Mouse (Mus musculus) embryonic facial prominence, embryonic 15.5 days (tissue): ENCODE measurements around the gene Apc2. TPM values are rescaled to one million over a fixed set of nuclear protein-coding genes. Genes with fewer than 3 reads are reported as not detected.
"Not testable (repeated sequence)": the region's sequence is repeated elsewhere in the genome, so short reads cannot be mapped to it uniquely, and the experiment has no call there.

ENCODE experiments used
- ATAC-seq: fragments of 200-750 bp; cut with Nextera tagmentation; 2 replicates; pipeline ENCODE4 v1.8.0; 2017; ENCODE audit warnings: low read depth, moderate TSS enrichment; ENCODE audit not compliant: insufficient number of reproducible peaks, low FRiP score, low TSS enrichment
- H3K27ac ChIP-seq: fragments of 300-500 bp; sonication (generic); replicated peaks from 2 replicates; pipeline ENCODE4 v1.5.1; 2015; ENCODE audit warnings: mild to moderate bottlenecking, inconsistent platforms
- H3K27me3 ChIP-seq: fragments of 300-500 bp; sonication (generic); 2 replicates; pipeline ENCODE4 v1.6.1; 2015; ENCODE audit warnings: inconsistent platforms
- H3K36me3 ChIP-seq: fragments of 300-500 bp; sonication (generic); 2 replicates; pipeline ENCODE4 v1.6.1; 2015; ENCODE audit warnings: mild to moderate bottlenecking, inconsistent platforms
- H3K4me1 ChIP-seq: fragments of 300-500 bp; sonication (generic); 2 replicates; pipeline ENCODE4 v1.6.1; 2015; ENCODE audit warnings: inconsistent platforms
- H3K4me2 ChIP-seq: fragments of 300-500 bp; sonication (generic); replicated peaks from 2 replicates; pipeline ENCODE4 v1.6.1; 2015; ENCODE audit warnings: mild to moderate bottlenecking, inconsistent platforms
- H3K4me3 ChIP-seq: fragments of 300-500 bp; sonication (generic); replicated peaks from 2 replicates; pipeline ENCODE4 v1.5.1; 2015; ENCODE audit warnings: mild to moderate bottlenecking, inconsistent platforms
- H3K9ac ChIP-seq: fragments of 300-500 bp; sonication (generic); 2 replicates; pipeline ENCODE4 v1.6.1; 2015; ENCODE audit warnings: inconsistent platforms
- H3K9me3 ChIP-seq: fragments of 300-500 bp; sonication (generic); replicated peaks from 2 replicates; pipeline ENCODE4 v1.6.1; 2016; ENCODE audit warnings: inconsistent platforms
- whole genome bisulfite sequencing: fragments of 180-500 bp; shearing (Covaris S2); methylation state at CpG from one replicate; pipeline ENCODE4 v1.1.7; 2015; 5-methylcytosine and 5-hydroxymethylcytosine counted together
- polyA plus RNA-seq: library from polyadenylated mRNA; unstranded; fragments of >200 nt; fragmentation: Nextera tagmentation; extraction: Ambion mirVana; gene quantifications from 2 replicates; pipeline ENCODE4 v1.2.1, GENCODE M21; 2015

Gene Apc2
- 3.4 and 5.4 TPM in 2 replicates for polyA plus RNA-seq

GRCm38 (mm10) chr10:80295618-80296425, at the start of gene Apc2:
Gene Apc2, plus strand, starts transcription at chr10:80295977.
- Histone ChIP-seq H3K9me3 (no peaks in the 10 kb centered on the region), H3K36me3 (peaks cover 17% of the 10 kb centered on the region), H3K27me3 (peaks cover 41% of the 10 kb centered on the region), H3K4me3 (peak within 1 kb of the TSS; percentile 48), H3K4me2 (peak within 1 kb of the TSS; percentile 82), H3K4me1 (peaks cover 46% of the 10 kb centered on the region), H3K9ac (0 out of 2 replicates have a peak within 1 kb of the TSS, but pooled peaks have one; percentile 45), H3K27ac (peak within 1 kb of the TSS; percentile 71)
- ATAC-seq: peak; percentile 50
- under 1% methylated on average over 26 of the region's 26 CpGs for WGBS

GRCm38 (mm10) chr10:80247849-80248248, 47.9 kb upstream of the Apc2 start:
- Histone ChIP-seq H3K9me3 (no peaks in the 10 kb centered on the region), H3K4me2 (no peak overlapping the region), H3K4me1 (peaks cover 33% of the 10 kb centered on the region), H3K27me3 (no peaks in the 10 kb centered on the region), H3K4me3 (no peak overlapping the region), H3K9ac (no peak overlapping the region), H3K27ac (no peak overlapping the region), H3K36me3 (peaks cover 23% of the 10 kb centered on the region)
- no peak for ATAC-seq
- whole genome bisulfite sequencing: 38% methylated on average over 6 of the region's 6 CpGs

DNA sequence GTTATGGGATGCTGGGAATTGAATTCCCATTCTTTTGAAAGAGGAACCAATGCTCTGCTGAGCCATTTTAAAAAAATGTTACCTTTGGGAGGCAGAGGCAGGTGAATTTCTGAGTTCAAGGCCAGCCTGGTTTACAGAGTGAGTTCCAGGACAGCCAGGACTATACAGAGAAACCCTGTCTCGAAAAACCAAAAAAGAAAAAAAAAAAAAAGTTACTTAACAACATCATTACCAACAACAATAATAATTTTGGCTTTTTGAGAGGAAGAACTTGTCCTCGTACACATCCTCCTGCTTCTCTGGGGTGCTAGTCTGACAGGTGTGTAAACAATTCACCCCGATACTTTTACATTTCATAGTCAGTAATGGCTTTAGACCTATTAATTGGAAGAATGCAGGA, 47.3 kb upstream of the Apc2 start:
- not testable (repeated sequence) for H3K27ac ChIP-seq, H3K9me3 ChIP-seq, ATAC-seq, H3K9ac ChIP-seq, H3K27me3 ChIP-seq
- peaks cover 33% of the 10 kb centered on the region for H3K4me1 ChIP-seq
- peak overlapping the region; percentile 90 for H3K4me2 ChIP-seq
- peak overlapping the region; percentile 77 for H3K4me3 ChIP-seq
- H3K36me3 ChIP-seq: peaks cover 23% of the 10 kb centered on the region
- 42% methylated on average over 3 of the region's 3 CpGs for WGBS

DNA sequence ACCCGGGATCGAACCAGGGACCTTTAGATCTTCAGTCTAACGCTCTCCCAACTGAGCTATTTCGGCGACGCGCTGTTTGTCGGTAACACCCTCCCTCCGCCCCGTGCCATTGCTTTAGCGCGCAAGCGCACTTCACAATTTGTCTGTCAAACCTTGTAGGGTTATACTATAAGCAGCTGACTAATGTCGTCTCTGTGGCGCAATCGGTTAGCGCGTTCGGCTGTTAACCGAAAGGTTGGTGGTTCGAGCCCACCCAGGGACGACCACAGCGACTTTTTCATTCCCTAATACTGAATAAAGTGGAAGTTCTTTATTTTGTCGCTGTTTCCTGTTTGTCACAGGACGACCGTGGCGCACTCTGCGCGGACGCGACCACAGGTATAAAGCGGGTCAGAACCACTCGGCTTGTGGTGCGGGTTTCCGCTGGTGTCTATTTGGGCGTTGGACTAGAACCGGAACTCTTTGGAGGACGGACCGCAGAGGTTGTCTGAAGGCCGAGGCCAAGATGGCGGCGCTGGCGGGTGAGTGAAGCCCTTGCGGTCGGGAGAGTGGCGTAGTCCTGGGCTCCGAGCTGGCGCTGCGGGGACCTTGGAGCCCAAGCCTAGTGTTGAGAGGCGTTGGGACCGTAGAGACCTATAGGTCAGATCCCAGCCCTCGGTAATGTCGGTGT, 46.7 kb upstream of the Apc2 start, which contains the start of gene Ndufs7:
Gene Ndufs7, plus strand, starts transcription at position 151 of the 670 bp plus-strand sequence.
- peaks cover 33% of the 10 kb centered on the region for H3K4me1 ChIP-seq
- WGBS: under 1% methylated on average over 53 of the region's 53 CpGs
- H3K4me3 ChIP-seq: peak within 1 kb of the TSS; percentile 77
- no peaks in the 10 kb centered on the region for H3K27me3 ChIP-seq
- H3K9ac ChIP-seq: peak within 1 kb of the TSS; percentile 53
- ATAC-seq: peak; percentile 90
- peak within 1 kb of the TSS; percentile 90 for H3K4me2 ChIP-seq
- H3K27ac ChIP-seq: peak within 1 kb of the TSS; percentile 90
- H3K9me3 ChIP-seq: no peaks in the 10 kb centered on the region
- peaks cover 23% of the 10 kb centered on the region for H3K36me3 ChIP-seq

DNA sequence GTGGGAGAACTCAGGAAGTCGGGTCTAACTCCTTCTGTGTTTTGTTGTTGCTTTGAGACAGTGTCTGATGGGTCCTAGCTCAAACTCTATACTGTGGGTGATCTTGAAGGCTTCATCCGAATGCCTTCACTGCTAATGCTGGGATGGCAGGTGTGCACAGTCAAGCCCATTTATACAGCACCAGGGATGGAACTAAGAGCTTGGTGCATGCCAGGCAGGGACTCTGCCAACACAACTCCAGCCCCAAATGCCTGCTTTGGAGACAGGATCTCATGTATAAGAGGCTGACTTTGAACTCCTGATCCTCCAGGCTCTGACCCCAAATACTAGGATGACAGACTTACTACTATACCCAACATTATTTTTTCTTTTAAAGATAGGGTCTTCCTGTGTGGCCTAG, 45.7 kb upstream of the Apc2 start:
- Histone ChIP-seq H3K36me3 (peaks cover 26% of the 10 kb centered on the region), H3K9me3 (no peaks in the 10 kb centered on the region), H3K4me2 (peak overlapping the region; percentile 90), H3K27me3 (no peaks in the 10 kb centered on the region), H3K27ac (peak overlapping the region; percentile 90; the same call in 1 of the 2 replicates), H3K9ac (peak overlapping the region; percentile 53), H3K4me3 (peak overlapping the region; percentile 77), H3K4me1 (peaks cover 33% of the 10 kb centered on the region)
- WGBS: 32% methylated on average over 2 of the region's 2 CpGs
- no peak for ATAC-seq

DNA sequence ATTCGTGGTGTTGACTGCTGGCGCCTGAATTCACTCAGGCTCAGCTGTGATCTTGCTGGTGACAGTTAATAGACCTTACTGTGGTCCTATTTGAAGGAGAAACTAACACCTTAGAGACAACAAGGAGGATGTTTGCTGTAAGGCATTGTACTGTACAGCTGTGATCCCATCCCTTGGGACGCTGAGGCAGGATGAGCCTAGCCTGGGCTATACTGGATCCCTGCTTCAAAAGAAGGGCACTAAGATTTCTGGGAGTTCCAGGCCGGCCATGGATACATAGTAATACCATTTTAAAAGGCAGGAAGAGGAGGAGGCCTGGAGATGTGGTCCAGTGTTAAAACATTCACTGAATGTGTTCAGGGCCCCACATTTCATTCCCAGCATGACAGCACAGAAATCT, 45.2 kb upstream of the Apc2 start:
- WGBS: 85% methylated on average over 4 of the region's 4 CpGs
- H3K9me3 ChIP-seq: no peaks in the 10 kb centered on the region
- no peaks in the 10 kb centered on the region for H3K27me3 ChIP-seq
- ATAC-seq: no peak
- H3K27ac ChIP-seq: no peak overlapping the region
- peak overlapping the region; percentile 77 for H3K4me3 ChIP-seq
- peaks cover 32% of the 10 kb centered on the region for H3K36me3 ChIP-seq
- H3K4me2 ChIP-seq: peak overlapping the region; percentile 90
- H3K9ac ChIP-seq: no peak overlapping the region
- peaks cover 28% of the 10 kb centered on the region for H3K4me1 ChIP-seq

- Histone ChIP-seq H3K4me3 (no peak overlapping the region), H3K36me3 (peaks cover 46% of the 10 kb centered on the region), H3K4me2 (no peak overlapping the region), H3K9ac (no peak overlapping the region), H3K9me3 (no peaks in the 10 kb centered on the region), H3K27me3 (no peaks in the 10 kb centered on the region), H3K4me1 (peaks cover 27% of the 10 kb centered on the region), H3K27ac (no peak overlapping the region)
- ATAC-seq: no peak
Measured at GRCm38 (mm10) chr10:80252011-80252410, 43.8 kb upstream of the Apc2 start.

DNA sequence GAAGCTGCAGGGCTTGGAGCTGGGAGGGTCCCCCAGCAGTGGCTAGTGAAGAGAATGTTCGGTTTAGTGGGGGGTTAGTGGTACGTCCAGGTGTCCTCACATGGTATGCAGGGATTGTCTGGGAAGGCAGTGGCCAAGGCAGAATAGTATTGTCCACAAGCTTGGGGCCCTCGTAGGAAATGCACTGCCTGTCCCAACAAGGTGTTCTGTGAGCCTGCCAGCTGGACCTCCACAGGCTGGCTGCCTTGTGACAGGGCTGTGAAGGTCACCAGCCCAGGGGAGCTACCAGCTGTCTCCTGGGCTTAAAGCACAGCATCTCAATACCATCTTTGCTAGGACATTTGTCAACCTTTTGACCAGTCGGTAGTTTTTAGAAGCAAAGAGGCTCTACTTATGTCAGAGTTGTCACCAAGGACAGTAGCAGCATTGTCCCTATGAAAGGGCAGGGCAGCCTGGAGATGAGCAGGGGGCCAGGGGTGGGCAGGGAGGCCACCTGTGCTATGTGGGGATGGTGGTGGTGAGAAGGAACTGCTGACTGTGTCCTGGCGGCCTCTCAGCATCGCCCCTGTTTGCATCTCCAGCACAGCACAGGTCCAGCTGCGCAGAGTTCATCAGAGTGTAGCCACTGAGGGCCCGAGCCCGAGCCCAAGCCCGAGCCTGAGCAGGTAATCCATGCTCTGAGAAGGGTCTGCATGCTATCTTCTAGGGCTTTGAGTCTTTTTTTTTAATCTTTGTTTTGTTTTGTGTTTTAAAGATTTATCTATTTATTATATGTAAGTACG, 43.1 kb upstream of the Apc2 start:
- Histone ChIP-seq H3K4me1 (peaks cover 27% of the 10 kb centered on the region), H3K9me3 (no peaks in the 10 kb centered on the region), H3K27me3 (no peaks in the 10 kb centered on the region), H3K27ac (no peak overlapping the region), H3K4me3 (no peak overlapping the region), H3K9ac (no peak overlapping the region), H3K36me3 (peaks cover 50% of the 10 kb centered on the region), H3K4me2 (no peak overlapping the region)
- ATAC-seq: no peak
- 91% methylated on average over 11 of the region's 11 CpGs for WGBS

DNA sequence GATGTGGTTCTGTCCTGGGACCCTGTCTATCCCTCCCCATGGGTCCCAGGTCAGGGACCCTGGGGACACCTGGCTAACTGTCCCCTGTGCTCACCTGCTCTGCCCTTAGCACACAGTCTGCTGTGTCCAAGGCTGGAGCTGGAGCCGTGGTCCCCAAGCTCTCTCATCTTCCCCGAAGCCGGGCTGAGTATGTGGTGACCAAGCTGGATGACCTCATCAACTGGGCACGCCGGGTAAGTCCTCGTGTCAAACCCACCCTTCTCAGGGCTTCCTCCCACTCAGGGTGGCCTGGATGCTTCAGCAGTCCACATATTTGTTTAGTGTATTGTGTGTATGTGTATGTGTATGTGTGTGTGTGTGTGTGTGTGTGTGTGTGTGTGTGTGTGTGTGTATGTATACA, 42.2 kb upstream of the Apc2 start:
- H3K4me3 ChIP-seq: no peak overlapping the region
- no peaks in the 10 kb centered on the region for H3K9me3 ChIP-seq
- H3K4me2 ChIP-seq: no peak overlapping the region
- peaks cover 21% of the 10 kb centered on the region for H3K4me1 ChIP-seq
- no peak overlapping the region for H3K27ac ChIP-seq
- H3K9ac ChIP-seq: no peak overlapping the region
- H3K36me3 ChIP-seq: peaks cover 58% of the 10 kb centered on the region
- H3K27me3 ChIP-seq: no peaks in the 10 kb centered on the region
- ATAC-seq: no peak
- WGBS: 86% methylated on average over 6 of the region's 6 CpGs

DNA sequence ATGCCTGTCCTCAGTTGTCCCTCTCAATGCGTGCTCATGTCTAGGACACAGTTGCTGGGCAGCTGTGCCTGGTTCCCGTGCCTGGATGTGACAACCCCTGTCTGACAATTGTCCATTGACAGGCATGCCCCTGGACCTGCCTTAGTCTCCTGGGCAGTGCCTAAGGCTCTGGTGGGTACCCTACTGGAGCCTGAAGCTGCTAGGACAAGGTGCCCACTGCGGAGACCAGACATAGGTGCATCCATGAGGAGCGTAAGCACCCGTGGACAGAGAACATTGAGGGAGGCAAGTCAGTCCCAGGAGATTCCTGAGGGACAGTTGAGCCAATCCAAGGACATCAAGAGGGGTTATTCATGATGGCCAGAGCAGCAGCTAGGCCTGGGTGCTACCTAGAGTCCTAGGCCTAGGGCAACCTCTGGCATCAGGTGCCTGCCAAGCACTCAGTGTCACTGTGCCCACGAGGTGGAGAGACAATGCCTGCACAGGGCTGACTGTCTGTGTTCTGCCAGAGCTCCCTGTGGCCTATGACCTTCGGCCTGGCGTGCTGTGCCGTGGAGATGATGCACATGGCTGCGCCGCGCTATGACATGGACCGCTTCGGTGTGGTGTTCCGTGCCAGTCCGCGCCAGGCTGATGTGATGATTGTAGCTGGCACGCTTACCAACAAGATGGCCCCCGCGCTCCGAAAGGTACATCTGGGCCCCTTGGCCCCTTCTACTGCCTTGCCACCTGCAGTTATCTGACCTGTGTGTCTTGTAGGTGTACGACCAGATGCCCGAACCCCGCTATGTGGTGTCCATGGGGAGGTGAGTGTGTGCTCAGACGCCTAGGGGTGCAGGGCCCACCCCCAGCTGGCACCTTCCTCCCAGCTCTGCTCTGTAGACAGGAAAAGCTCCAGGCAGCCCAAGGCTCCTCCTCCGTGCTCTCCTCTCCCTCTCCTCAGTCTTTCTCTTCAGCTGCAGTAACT, 41.2 kb upstream of the Apc2 start:
- Histone ChIP-seq H3K4me2 (no peak overlapping the region), H3K4me3 (no peak overlapping the region), H3K4me1 (peaks cover 27% of the 10 kb centered on the region), H3K9ac (no peak overlapping the region), H3K36me3 (peaks cover 62% of the 10 kb centered on the region), H3K27me3 (no peaks in the 10 kb centered on the region), H3K27ac (no peak overlapping the region), H3K9me3 (no peaks in the 10 kb centered on the region)
- WGBS: 92% methylated on average over 26 of the region's 26 CpGs
- ATAC-seq: no peak
